Comparison of ENCODE assay signal across 9 mouse cellular contexts in genomic region chr2:144160434-144160833, GRCm38 (mm10).
DNase-seq lines count a peak whose midpoint lies in the region; ATAC-seq lines count a peak whose summit lies in the region.
"Had no signal": no experiment of that assay in that cellular context is flagged by ENCODE, and none has a peak within 500 bp of the region (broad histone marks: within the 10 kb centered on the region; RNA-seq: fewer than 3 reads in every experiment).

No protein-coding gene starts in this region.

- H3K9me3 ChIP-seq in stomach, embryonic 16.5 days (replicated peaks; ENCODE audit: control insufficient read depth, low read length), result no peaks in the 10 kb centered on the region
- no peaks in the 10 kb centered on the region for H3K9me3 ChIP-seq in hindbrain, embryonic 11.5 days (ENCODE audit: control insufficient read depth, low read length)
- H3K9me3 ChIP-seq: midbrain, embryonic 12.5 days had no signal

- intact Hi-C loops in heart, postnatal 25 days (cut with DNase I), result no loop called here

- peak; percentile 30 for ATAC-seq in stomach, embryonic 16.5 days (ENCODE audit: insufficient read depth, low FRiP score)
- no peak for ATAC-seq in hindbrain, embryonic 11.5 days (ENCODE audit: low FRiP score)

- 40% methylated on average over 10 of the region's 10 CpGs for WGBS in stomach, embryonic 16.5 days
- 66% methylated on average over 10 of the region's 10 CpGs for WGBS in hindbrain, embryonic 11.5 days

- no peaks in the 10 kb centered on the region for H3K36me3 ChIP-seq in stomach, embryonic 16.5 days (ENCODE audit: control insufficient read depth, insufficient read depth, low read length)
- H3K36me3 ChIP-seq in hindbrain, embryonic 11.5 days (ENCODE audit: control insufficient read depth, insufficient read depth, low read length), result no peaks in the 10 kb centered on the region
- H3K36me3 ChIP-seq: midbrain, embryonic 12.5 days had no signal

- DNase-seq in heart, adult 11 months, result peak; percentile 94
- no peak for DNase-seq in heart, postnatal 25 days (ENCODE audit: low spot score)
- peak; percentile 18 for DNase-seq in urinary bladder, postnatal 25 days (ENCODE audit: low spot score)
- no peak for DNase-seq in urinary bladder, postnatal 36 days (ENCODE audit: low spot score in 2 of 2)
- DNase-seq in kidney, postnatal 10 days, result peak; percentile 65
- no peak for DNase-seq in hindbrain, embryonic 11.5 days (ENCODE audit: low spot score)
- DNase-seq in retina, postnatal 1 day, result no peak

- H3K4me2 ChIP-seq in stomach, embryonic 16.5 days (ENCODE audit: low read depth, low read length), result peak overlapping the region; percentile 27; the same call in 1 of the 2 replicates
- H3K4me2 ChIP-seq in hindbrain, embryonic 11.5 days (replicated peaks; ENCODE audit: low read depth, low read length), result no peak overlapping the region
- H3K4me2 ChIP-seq: midbrain, embryonic 12.5 days had no signal

- H3K9ac ChIP-seq in stomach, embryonic 16.5 days (ENCODE audit: low read length), result peak overlapping the region; percentile 62
- no peak overlapping the region for H3K9ac ChIP-seq in hindbrain, embryonic 11.5 days (ENCODE audit: low read depth, low read length)
- H3K9ac ChIP-seq: midbrain, embryonic 12.5 days had no signal

- peaks cover 54% of the 10 kb centered on the region for H3K4me1 ChIP-seq in stomach, embryonic 16.5 days (ENCODE audit: control insufficient read depth, insufficient read depth, low read length)
- H3K4me1 ChIP-seq in hindbrain, embryonic 11.5 days (replicated peaks; ENCODE audit: control insufficient read depth, insufficient read depth, low read length), result 0 out of 2 replicates have a peak, but pooled peaks cover 2% of the 10 kb centered on the region

- no peak overlapping the region for H3K4me3 ChIP-seq in stomach, embryonic 16.5 days (replicated peaks; ENCODE audit: low read length)
- H3K4me3 ChIP-seq in hindbrain, embryonic 11.5 days (ENCODE audit: low read depth, low read length), result no peak overlapping the region
- H3K4me3 ChIP-seq: midbrain, embryonic 12.5 days had no signal

- no peaks in the 10 kb centered on the region for H3K27me3 ChIP-seq in stomach, embryonic 16.5 days (ENCODE audit: control insufficient read depth, insufficient read depth, low read length)
- no peaks in the 10 kb centered on the region for H3K27me3 ChIP-seq in hindbrain, embryonic 11.5 days (ENCODE audit: control insufficient read depth, insufficient read depth, low read length)

- H3K27ac ChIP-seq in stomach, embryonic 16.5 days (ENCODE audit: low read length), result peak overlapping the region; percentile 92
- no peak overlapping the region for H3K27ac ChIP-seq in hindbrain, embryonic 11.5 days (ENCODE audit: low read depth, low read length)
- H3K27ac ChIP-seq: midbrain, embryonic 12.5 days had no signal

Comparison
In these comparisons a context has a peak if more than half of its experiments do, and no peak if none do; other contexts are left out.
1. DNase-seq: peak in heart, adult 11 months (single experiment), urinary bladder, postnatal 25 days (single experiment) and kidney, postnatal 10 days (single experiment); none in heart, postnatal 25 days (single experiment), urinary bladder, postnatal 36 days (0 of 2), hindbrain, embryonic 11.5 days (single experiment) and retina, postnatal 1 day (single experiment).